Mouse (Mus musculus) embryonic facial prominence, embryonic 12.5 days (tissue): Measurements from ENCODE around the gene Cfap61. TPM values are rescaled to one million over a fixed set of nuclear protein-coding genes. Genes with fewer than 3 reads are reported as not detected.

Source experiments
- ATAC-seq: fragments of 200-750 bp; cut with Nextera tagmentation; 2 replicates; pipeline ENCODE4 v1.8.0; 2017; ENCODE audit not compliant: insufficient number of reproducible peaks, insufficient read depth, low FRiP score, low TSS enrichment
- H3K27ac ChIP-seq: fragments of 300-500 bp; sonication (generic); 2 replicates; pipeline ENCODE4 v1.5.1; 2016; ENCODE audit warnings: mild to moderate bottlenecking
- H3K27me3 ChIP-seq: fragments of 300-500 bp; sonication (generic); 2 replicates; pipeline ENCODE4 v1.6.1; 2016; ENCODE audit warnings: mild to moderate bottlenecking, moderate library complexity
- H3K36me3 ChIP-seq: fragments of 300-500 bp; sonication (generic); 2 replicates; pipeline ENCODE4 v1.6.1; 2016; ENCODE audit warnings: mild to moderate bottlenecking
- H3K4me1 ChIP-seq: fragments of 300-500 bp; sonication (generic); 2 replicates; pipeline ENCODE4 v1.6.1; 2016
- H3K4me2 ChIP-seq: fragments of 300-500 bp; sonication (generic); replicated peaks from 2 replicates; pipeline ENCODE4 v1.6.1; 2016; ENCODE audit warnings: mild to moderate bottlenecking, moderate library complexity
- H3K4me3 ChIP-seq: fragments of 300-500 bp; sonication (generic); 2 replicates; pipeline ENCODE4 v1.5.1; 2016; ENCODE audit warnings: mild to moderate bottlenecking
- H3K9ac ChIP-seq: fragments of 300-500 bp; sonication (generic); 2 replicates; pipeline ENCODE4 v1.6.1; 2016; ENCODE audit warnings: mild to moderate bottlenecking, moderate library complexity
- H3K9me3 ChIP-seq: fragments of 300-500 bp; sonication (generic); 2 replicates; pipeline ENCODE4 v1.6.1; 2016; ENCODE audit warnings: mild to moderate bottlenecking, moderate library complexity
- WGBS: fragments of 180-500 bp; shearing (Covaris S2); methylation state at CpG from one replicate; pipeline ENCODE4 v1.1.7; 2016; 5-methylcytosine and 5-hydroxymethylcytosine counted together
- polyA plus RNA-seq: library from polyadenylated mRNA; unstranded; fragments of >200 nt; fragmentation: Nextera tagmentation; extraction: Ambion mirVana; gene quantifications from 2 replicates; pipeline ENCODE4 v1.2.1, GENCODE M21; 2016

Cfap61 gene
- polyA plus RNA-seq, 1 experiment from 2014 or later = 0.69 TPM

- 58% methylated on average over 9 of the region's 9 CpGs for WGBS
- Histone ChIP-seq H3K36me3 (no peaks in the 10 kb centered on the region), H3K9me3 (no peaks in the 10 kb centered on the region), H3K27me3 (no peaks in the 10 kb centered on the region), H3K9ac (no peak overlapping the region), H3K27ac (no peak overlapping the region), H3K4me2 (no peak overlapping the region), H3K4me3 (no peak overlapping the region), H3K4me1 (peaks cover 20% of the 10 kb centered on the region; the same call in 1 of the 2 replicates)
- no peak for ATAC-seq
Observed at GRCm38 (mm10) chr2:145982317-145983045, 47.9 kb downstream of the Cfap61 start.

- H3K4me2 ChIP-seq = no peak overlapping the region
- no peaks in the 10 kb centered on the region for H3K9me3 ChIP-seq
- no peak overlapping the region for H3K9ac ChIP-seq
- H3K27me3 ChIP-seq = no peaks in the 10 kb centered on the region
- H3K27ac ChIP-seq = no peak overlapping the region
- H3K4me1 ChIP-seq = 0 out of 2 replicates have a peak, but pooled peaks cover under 1% of the 10 kb centered on the region
- WGBS = 81% methylated on average over 2 of the region's 2 CpGs
- H3K36me3 ChIP-seq = no peaks in the 10 kb centered on the region
- H3K4me3 ChIP-seq = no peak overlapping the region
- ATAC-seq = no peak
Observed at GRCm38 (mm10) chr2:145987757-145988156, 53.2 kb downstream of the Cfap61 start.

- ATAC-seq = no peak
- H3K27ac ChIP-seq = no peak overlapping the region
- no peak overlapping the region for H3K4me2 ChIP-seq
- H3K4me1 ChIP-seq = no peaks in the 10 kb centered on the region
- no peaks in the 10 kb centered on the region for H3K36me3 ChIP-seq
- WGBS = 69% methylated on average over 2 of the region's 2 CpGs
- no peak overlapping the region for H3K9ac ChIP-seq
- H3K4me3 ChIP-seq = no peak overlapping the region
- no peaks in the 10 kb centered on the region for H3K27me3 ChIP-seq
- no peaks in the 10 kb centered on the region for H3K9me3 ChIP-seq
Observed at GRCm38 (mm10) chr2:145990446-145990845, 55.9 kb downstream of the Cfap61 start.

GRCm38 (mm10) chr2:145996472-145996871 lies 61.9 kb downstream of the Cfap61 start:
- no peak overlapping the region for H3K4me3 ChIP-seq
- H3K36me3 ChIP-seq = no peaks in the 10 kb centered on the region
- no peak overlapping the region for H3K9ac ChIP-seq
- 63% methylated on average over 4 of the region's 4 CpGs for WGBS
- ATAC-seq = no peak
- no peaks in the 10 kb centered on the region for H3K4me1 ChIP-seq
- no peak overlapping the region for H3K4me2 ChIP-seq
- H3K9me3 ChIP-seq = no peaks in the 10 kb centered on the region
- no peaks in the 10 kb centered on the region for H3K27me3 ChIP-seq
- H3K27ac ChIP-seq = no peak overlapping the region

- no peaks in the 10 kb centered on the region for H3K27me3 ChIP-seq
- no peak overlapping the region for H3K27ac ChIP-seq
- 74% methylated on average over 5 of the region's 5 CpGs for WGBS
- no peak overlapping the region for H3K4me3 ChIP-seq
- no peak overlapping the region for H3K4me2 ChIP-seq
- H3K4me1 ChIP-seq = no peaks in the 10 kb centered on the region
- no peaks in the 10 kb centered on the region for H3K36me3 ChIP-seq
- no peaks in the 10 kb centered on the region for H3K9me3 ChIP-seq
- no peak for ATAC-seq
- H3K9ac ChIP-seq = no peak overlapping the region
Observed at GRCm38 (mm10) chr2:145997956-145998525, 63.5 kb downstream of the Cfap61 start.

- H3K4me2 ChIP-seq = no peak overlapping the region
- no peak overlapping the region for H3K4me3 ChIP-seq
- no peaks in the 10 kb centered on the region for H3K27me3 ChIP-seq
- H3K36me3 ChIP-seq = no peaks in the 10 kb centered on the region
- no peak overlapping the region for H3K9ac ChIP-seq
- no peaks in the 10 kb centered on the region for H3K4me1 ChIP-seq
- WGBS = 75% methylated on average over 6 of the region's 6 CpGs
- ATAC-seq = no peak
- H3K27ac ChIP-seq = no peak overlapping the region
- no peaks in the 10 kb centered on the region for H3K9me3 ChIP-seq
Observed at GRCm38 (mm10) chr2:146008801-146009200, 74.2 kb downstream of the Cfap61 start.

- Histone ChIP-seq H3K4me2 (no peak overlapping the region), H3K27ac (no peak overlapping the region), H3K9me3 (no peaks in the 10 kb centered on the region), H3K4me3 (no peak overlapping the region), H3K4me1 (no peaks in the 10 kb centered on the region), H3K27me3 (no peaks in the 10 kb centered on the region), H3K9ac (no peak overlapping the region), H3K36me3 (no peaks in the 10 kb centered on the region)
- no peak for ATAC-seq
- WGBS = 70% methylated on average over 2 of the region's 2 CpGs
Observed at GRCm38 (mm10) chr2:146009596-146010349, 75.2 kb downstream of the Cfap61 start.

- H3K27me3 ChIP-seq = no peaks in the 10 kb centered on the region
- no peaks in the 10 kb centered on the region for H3K36me3 ChIP-seq
- 0 out of 2 replicates have a peak, but pooled peaks cover 6% of the 10 kb centered on the region for H3K4me1 ChIP-seq
- no peak overlapping the region for H3K27ac ChIP-seq
- no peak overlapping the region for H3K4me2 ChIP-seq
- no peak overlapping the region for H3K9ac ChIP-seq
- 23% methylated on average over 2 of the region's 2 CpGs for WGBS
- no peak for ATAC-seq
- H3K9me3 ChIP-seq = no peaks in the 10 kb centered on the region
- H3K4me3 ChIP-seq = no peak overlapping the region
Observed at GRCm38 (mm10) chr2:146010816-146011215, 76.2 kb downstream of the Cfap61 start.

GRCm38 (mm10) chr2:146015341-146016186 lies 81.0 kb downstream of the Cfap61 start:
- Histone ChIP-seq H3K9me3 (no peaks in the 10 kb centered on the region), H3K4me1 (0 out of 2 replicates have a peak, but pooled peaks cover 6% of the 10 kb centered on the region), H3K27me3 (no peaks in the 10 kb centered on the region), H3K4me3 (no peak overlapping the region), H3K9ac (no peak overlapping the region), H3K4me2 (no peak overlapping the region), H3K36me3 (no peaks in the 10 kb centered on the region), H3K27ac (no peak overlapping the region)
- ATAC-seq = no peak
- WGBS = 52% methylated on average over 8 of the region's 8 CpGs

- Histone ChIP-seq H3K4me3 (no peak overlapping the region), H3K27me3 (no peaks in the 10 kb centered on the region), H3K4me1 (no peaks in the 10 kb centered on the region), H3K36me3 (no peaks in the 10 kb centered on the region), H3K4me2 (no peak overlapping the region), H3K9ac (no peak overlapping the region), H3K9me3 (no peaks in the 10 kb centered on the region), H3K27ac (no peak overlapping the region)
- WGBS = 85% methylated on average over 6 of the region's 6 CpGs
- no peak for ATAC-seq
Observed at GRCm38 (mm10) chr2:146022846-146023245, 88.3 kb downstream of the Cfap61 start.

- H3K4me1 ChIP-seq = peaks cover 8% of the 10 kb centered on the region
- H3K4me3 ChIP-seq = no peak overlapping the region
- H3K9ac ChIP-seq = no peak overlapping the region
- H3K9me3 ChIP-seq = no peaks in the 10 kb centered on the region
- no peak for ATAC-seq
- H3K4me2 ChIP-seq = no peak overlapping the region
- no peak overlapping the region for H3K27ac ChIP-seq
- no peaks in the 10 kb centered on the region for H3K27me3 ChIP-seq
- 93% methylated on average over 5 of the region's 5 CpGs for WGBS
- no peaks in the 10 kb centered on the region for H3K36me3 ChIP-seq
Observed at GRCm38 (mm10) chr2:146043640-146044039, 109.1 kb downstream of the Cfap61 start.
